Mouse (Mus musculus): Measurements from ENCODE around the gene Mast4.
A peak's percentile ranks its signal among the peaks of the same experiment; 100 is the strongest.

Mast4 gene

DNA sequence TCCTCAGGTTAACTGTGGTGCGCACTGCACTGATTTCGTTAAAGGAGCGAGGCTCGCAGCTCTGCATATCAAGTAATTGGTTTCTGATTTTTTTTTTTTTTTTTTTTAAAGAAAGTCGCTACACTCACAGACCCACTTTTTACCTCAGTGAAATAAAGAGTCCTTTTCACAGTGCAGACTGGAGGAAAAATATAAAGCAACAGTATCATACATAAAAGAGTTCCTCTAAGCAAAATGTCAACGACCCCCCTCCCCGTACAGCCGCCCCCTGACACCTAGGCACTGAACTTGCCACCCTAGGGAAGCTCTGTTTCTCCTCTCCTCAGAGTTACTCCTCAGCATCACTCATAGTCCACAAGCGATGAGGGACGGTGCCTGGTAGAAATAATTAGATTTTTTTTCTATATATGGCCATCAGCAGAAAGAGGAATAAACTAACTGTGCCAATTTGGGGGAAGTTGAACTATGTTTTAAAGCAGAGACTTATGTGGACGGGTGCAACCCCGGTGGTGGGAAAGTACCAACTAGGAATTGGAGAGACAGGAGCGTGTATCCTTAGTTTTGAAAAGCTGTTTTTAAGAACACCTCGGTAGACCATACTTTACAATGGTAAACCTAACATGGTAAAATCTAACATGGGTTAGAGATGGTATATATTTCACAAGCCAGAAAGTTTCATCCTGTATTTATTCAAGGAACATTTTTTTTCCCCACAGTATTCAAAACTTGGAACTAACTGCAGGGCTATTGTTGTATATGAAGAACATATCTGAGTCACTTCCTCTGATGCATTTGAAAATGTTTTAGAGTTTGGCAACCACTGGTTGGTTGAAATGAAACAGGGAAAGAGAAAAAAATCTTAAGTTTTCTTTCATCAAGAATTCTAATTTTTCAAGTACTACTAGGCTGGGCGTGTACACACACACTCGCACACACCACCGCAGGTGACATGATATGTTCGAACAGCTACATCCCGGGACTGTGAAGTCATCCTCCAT, 375.7 kb downstream of the Mast4 start:
- DNase-seq = no peak

DNA sequence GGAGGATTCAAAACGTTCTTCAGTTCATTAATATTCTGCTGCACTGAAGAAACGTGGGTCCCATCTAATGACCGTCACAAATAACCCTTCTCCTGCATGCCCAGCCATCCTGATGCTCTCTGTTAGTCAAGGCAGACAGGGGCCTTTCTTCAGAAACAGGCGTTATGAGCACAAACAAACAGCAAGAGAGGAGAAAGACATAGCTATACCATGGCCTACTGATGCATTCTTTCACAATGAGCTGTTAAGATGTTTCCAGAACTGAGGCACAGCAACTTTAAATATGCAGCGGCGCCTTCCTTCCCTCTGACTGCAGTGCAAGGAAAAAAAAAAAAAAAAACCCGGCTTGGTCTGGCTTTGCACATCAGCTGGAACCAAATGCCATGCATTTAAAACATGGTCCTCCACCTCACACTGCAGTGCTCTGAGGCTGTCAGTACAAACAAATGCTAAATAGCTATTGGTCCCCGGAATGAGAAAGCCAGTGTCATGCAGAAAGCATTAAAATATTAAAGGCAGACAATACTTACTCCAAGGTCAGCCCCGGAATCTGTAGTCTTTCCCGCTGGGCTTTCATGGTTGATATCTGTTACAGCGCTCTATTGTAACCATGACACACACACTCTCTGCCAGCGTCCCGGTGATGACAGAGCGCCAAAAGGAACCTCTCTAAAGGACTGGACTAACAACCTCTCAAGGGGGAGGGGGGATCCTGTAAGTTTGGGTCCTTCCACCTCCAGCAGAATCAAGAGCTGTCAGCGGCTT, 376.6 kb downstream of the Mast4 start:
- no peak for DNase-seq

DNA sequence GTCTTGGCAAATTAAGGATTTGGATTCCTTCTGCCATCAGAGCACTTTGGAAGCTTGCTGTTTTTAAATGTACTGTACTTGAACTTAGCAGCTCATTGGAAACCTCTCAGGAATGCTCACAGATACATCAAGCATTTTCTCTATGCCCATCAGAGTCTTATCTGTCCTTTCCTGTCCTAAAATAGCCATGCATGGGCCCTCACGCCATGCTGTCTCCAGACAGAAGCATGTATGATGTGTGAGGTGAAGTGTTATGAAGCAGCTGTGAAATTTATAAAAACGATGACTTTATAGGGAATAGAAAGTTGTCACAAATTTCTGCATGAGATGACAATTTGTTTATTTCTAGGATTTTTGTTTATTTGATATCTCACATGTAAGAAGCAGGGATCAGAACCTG, 378.8 kb downstream of the Mast4 start:
- no peak for DNase-seq

DNA sequence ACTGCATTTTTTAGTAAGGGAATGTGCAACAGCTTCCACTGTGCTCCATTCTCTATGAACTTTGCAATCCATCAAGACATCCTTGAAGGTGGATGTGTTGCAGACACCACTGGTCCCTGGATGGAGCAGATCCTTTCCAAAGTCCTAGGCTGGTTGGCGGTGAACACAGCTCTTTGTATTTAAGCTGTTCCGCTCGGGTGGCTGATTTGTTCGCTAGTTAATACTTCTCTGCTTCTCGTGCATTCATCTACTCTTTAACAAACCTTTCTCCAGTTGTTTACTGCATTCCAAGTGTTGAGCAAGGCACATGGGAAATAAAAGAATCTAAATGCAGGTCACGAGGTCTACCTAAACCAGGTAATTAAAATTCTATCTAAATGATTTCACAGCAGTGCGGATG, 384.5 kb downstream of the Mast4 start:
- DNase-seq = no peak

DNA sequence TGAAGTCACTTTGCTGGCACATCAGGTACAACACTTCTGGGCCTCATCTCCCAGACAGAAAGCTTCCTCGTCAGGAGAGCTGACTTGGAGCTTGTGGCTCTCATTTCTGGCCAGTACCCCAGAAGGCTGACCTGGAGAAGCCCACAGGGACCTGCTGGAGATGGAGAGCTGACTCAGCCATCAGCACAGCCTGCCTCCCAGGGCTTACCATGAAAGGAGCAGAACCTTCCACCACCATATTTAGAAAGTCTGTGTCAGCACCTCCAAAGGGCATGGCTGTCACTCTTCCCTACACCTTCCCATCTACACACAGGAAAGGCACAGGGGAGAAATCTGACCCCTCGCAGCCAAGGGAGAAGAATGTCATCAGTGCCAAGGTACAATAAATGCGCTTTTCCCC, 385.3 kb downstream of the Mast4 start:
- no peak for DNase-seq

DNA sequence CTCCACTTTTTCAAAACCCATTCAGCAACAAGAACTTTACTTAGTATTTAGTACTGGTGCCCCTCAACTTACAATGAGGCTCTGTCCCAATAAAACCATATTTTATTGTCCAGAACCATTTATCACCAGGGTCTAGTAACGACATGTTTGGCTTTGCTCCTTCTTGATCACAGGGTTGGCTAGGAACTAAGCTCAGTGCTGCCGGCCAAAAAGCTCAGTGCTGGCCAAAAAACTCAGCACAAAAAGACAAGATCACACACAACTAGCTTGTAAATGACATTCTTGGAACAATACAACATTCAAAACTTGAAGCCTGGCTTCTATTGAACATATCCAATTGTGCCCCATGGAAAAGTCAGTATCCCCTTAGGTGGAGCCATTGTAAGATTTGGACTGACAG, 386.8 kb downstream of the Mast4 start:
- no peak for DNase-seq

DNA sequence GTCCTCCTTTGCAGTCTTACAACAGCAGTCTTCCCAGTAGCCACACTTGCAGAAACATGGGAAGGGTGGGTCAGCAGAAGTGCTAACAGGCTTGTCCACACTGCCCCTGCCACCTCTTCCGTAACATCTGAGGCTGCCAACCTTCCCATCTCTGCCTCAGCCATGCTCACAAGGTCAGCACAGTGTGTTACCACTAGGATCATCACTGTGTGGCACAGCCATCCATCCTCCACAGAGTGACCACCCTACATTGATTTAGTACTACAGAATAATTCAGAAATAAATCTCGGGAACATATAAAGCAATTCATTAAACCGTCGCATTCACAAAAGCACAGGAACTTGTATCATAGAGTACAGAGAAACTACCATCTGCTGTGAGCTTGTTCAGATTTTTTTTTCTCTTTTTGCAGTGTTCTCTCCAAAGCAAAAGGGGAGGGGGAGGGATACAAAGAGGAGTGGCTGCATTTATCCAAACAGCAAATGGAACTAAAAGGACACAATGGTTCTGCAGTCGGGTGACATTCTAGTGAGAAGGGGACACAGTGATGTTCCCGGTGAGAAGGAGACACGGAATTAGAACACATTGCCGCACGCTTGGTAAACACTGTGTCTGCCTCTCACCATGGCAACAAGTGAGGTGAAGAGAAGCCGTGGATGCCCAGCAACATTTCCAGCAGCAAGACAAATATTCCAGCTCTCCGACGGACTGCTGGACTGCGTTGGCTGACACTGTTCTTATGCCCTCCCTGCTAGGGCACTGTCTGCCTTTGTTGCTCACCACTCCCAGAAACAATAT, 388.1 kb downstream of the Mast4 start:
- DNase-seq = no peak

DNA sequence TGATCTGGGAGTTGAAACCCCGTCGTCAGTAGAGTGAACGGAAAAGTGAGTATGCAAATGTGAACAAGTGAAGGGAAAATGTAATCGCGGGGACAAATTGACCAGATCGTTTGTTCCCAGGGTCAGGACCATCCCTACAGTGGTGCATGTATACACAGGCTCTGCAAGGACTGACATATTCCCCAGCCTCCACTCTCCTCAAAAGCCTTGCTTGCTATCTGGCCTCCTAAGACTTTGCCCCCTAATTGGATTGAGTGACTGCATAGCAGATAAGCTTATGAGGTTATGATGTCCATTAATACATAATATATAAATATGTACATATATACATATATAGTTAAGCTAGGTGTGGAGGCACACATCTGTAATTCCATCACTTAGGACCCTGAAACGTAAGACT, 388.8 kb downstream of the Mast4 start:
- DNase-seq = no peak

DNA sequence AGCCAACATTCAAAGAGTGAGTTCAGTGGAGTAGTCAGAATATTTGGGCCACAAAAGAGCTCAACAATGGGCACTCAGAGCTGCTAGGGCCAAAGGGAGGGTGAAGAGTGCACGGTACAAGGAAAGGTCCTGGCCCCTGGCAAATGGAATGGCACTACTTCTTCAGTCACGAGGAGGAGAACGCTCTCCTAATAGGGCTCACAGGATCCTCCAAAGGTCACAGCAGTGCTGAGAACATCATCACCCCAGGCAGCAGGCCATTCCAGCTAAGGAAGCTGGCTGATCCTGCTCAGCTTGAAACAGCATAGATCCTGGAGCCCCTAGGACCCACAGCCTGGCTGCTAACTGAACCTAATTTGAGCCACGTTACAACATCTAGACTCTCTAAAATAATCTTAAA, 389.8 kb downstream of the Mast4 start:
- no peak for DNase-seq

DNA sequence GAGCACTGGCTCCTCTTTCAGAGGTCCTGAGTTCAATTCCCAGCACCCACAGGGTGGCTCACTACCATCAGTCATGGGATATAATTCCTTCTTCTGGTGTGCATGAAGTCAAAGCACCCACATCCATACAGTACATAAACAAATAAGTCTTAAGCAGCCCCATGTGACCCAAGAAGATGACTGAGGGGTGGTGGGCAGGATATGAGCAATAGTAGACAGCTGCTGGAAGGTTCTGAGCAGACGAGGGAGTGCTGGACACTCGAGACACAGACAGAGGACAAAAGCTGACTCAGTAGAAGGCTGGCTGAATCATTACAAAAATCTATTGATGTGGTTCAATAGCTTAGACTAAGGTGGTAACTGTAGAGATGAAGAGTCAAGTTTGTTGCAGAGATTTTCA, 391.7 kb downstream of the Mast4 start:
- peak; percentile 81 for DNase-seq

DNA sequence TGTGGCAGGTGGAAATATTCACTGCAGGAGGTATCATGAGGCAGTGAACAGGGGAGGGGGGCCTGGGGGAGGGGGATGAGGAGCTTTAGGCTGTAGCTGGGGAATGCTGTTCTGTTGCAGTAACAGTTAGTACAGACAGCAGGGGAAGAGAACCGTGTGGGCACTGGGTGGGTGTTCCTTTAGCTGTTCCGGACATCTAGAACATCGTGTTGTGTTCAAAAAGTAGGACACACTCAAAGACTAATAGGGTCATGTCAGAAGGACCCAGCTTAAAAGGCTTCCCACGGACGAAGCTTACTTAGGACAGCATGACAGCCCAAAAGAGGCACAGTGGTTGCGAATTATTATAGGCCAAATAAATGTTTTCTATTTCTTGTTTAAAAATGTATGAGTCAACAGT, 393.8 kb downstream of the Mast4 start:
- peak; percentile 43 for DNase-seq

DNA sequence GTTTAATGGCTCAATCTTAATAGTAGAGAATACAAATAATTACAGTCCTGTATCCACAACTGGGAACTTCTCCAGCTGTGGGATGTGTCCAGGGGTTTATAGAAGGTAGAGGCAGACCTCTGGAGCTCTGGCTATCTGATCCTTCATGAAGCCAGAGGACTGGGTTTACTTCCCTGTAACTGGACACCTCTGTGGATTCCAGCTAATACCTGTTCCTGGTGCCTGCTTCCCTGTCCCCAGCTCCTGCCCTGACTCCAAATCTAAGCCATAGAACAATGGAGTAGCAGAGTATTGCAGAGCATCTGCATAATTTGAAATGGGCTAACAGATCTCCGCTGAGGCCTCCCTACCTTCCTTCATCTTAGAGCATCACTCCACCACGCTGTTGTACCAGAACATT, 398.1 kb downstream of the Mast4 start:
- peak; percentile 80 for DNase-seq

DNA sequence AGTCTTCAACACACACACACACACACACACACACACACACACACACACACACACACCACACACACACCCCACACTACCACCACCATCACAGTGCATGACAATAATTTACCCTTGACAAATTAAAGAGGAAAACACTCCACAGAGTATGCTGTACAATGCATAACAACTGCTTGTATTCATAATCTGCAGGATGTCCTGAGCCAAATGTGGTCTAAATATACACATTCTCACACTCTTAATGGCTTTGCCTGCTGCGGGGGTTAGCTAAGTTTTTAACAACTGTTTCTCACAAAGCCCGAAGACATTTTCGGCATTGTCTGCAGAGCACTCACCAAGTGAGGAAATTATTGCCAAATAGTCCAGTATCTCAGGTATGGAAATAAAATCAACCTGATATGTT, 398.5 kb downstream of the Mast4 start:
- no peak for DNase-seq

DNA sequence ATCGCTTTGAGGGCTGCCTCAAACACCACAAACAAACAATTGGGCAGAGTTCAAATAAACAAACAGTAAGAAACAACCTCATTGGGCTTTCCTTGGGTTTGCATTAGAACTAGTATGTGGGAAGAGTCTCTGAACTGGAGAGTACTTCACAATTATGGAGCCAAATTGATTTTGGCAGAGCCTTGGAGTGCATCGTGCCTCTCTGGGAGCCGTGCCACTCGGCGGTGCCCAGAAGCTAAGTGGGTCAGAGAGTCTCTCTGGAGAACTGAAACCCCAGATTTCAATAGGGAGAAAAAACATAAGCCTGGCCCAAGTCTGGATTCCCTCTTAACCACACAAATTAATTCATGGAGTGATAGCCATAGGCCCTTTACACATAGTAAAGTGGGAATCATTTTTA, 400.6 kb downstream of the Mast4 start:
- DNase-seq = peak; percentile 94

DNA sequence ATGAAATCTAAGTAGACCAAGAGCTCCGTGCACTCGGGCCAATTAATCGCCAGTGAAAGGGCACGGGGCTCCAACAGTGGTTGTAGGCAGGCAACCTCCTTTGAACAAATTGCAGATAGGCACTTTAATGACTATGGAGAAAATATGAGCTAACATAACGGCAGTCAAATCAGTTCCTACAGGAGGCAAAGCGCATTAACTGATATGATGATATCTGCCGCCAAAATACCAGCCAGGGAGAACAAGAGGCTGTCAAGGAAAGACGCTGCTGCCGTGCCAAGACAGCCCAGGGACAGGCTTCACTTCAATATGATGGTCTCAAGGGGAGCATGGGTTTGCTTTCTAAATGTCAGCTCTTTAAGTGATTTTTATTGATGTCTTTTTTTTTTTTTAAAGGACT, 401.9 kb downstream of the Mast4 start:
- DNase-seq = no peak

DNA sequence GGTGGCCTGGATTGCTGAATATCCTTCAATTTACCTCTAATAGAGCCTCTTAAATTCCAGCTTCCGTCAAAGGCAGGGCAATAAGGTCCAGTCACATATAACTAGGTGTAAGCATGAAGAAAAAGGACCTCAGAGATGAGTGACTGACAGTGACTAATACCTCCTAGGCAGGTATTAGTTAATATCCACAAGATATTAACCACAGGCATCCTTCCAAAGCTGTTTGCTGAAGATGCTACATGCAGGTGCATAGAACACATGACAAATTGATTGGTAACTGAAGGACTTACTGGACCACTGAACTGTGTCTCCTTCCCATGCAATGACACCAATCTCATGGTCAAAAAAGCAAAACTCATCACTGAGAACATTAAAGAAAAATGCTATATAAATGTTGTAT, 402.3 kb downstream of the Mast4 start:
- DNase-seq = no peak

DNA sequence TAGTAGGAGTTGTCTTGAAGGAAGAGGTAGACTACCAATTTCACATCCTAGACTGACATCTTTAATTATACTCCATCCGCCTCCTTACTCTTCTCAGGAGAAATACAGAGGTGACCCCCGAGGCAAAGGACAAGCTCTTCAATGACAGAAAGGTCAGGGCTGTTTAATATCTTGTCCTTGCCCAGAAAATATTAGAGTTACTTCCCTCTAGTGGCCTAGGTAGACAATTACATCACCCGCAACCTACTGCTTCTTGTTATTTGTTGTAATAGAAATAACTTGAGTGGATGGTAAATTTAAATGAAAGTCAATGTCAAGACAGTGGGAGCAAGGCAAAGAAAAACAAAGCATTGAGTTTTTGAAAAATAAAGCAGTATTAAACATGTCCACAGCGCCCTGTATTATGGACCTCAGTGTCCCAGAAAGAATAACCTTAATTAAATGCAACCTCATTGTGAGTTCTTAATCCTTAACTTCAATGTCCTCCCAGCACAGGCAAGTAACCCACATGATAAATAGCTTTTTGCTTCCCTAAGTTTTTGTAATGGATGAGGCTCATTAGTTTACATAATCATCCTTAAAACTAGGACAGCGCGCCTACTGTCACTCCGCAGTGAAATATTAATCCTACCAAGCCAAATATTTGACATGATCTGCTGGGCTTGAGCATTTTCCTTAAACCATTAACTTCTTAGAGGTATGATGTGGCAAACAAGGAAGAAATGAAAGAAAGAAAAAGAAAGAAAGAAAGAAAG, 408.3 kb downstream of the Mast4 start:
- peak; percentile 51 for DNase-seq

DNA sequence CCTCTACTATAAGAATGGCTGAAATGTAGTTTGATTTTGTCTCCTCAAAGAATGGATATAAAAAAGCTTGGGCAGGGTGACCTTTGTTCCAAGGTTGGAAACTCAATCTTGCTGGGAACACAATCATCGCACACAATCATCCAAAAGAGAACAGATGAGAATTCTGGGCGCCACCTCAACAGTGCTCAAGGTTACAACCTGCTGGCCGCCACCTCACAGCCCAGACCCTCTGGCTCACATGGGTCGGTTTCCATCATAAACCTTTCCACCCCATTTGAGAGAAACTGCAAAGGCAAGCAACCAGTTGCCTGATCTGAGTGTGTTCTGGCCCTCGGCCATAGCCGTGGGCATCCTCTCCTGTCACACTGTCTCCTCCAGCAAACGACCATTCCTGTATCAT, 414.6 kb downstream of the Mast4 start:
- DNase-seq = peak; percentile 63

DNA sequence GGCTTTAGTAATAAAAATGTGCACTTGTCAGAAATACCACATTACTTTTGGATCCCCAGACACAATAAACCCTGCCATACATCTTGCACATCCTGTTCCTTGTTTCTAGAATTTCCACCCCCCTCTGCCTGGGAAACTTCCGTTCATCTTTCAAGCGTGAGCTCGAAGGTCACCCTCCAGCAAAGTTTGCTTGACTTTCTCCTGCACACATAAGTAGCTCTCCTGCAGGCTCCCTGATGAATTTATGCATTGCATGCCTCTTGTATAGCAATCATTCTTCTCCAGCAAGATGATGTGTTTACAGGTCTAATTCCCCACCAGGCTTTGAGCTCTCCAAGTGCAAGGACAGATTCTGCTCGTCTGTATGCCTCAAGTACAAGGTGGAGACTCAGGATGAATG, 415.7 kb downstream of the Mast4 start:
- DNase-seq = peak; percentile 57

DNA sequence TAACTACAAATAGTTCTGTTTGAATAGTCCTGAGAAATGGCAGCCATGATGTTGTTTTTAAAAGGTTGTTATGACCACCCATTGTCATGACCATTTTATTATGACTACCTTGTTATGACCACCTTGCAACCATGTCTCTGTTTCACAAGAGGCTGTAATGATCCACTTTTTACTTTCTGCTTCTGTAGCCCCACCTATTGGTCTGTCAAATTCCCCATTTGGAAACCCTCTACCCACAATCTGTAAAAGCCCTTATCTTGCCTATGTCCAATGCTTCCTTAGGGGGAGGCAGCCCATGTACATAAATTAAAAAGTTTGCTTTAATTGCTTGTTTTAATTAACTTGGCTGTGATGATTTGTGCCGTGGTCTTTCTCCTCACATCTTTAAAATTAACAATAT, 419.0 kb downstream of the Mast4 start:
- peak; percentile 9 for DNase-seq

DNA sequence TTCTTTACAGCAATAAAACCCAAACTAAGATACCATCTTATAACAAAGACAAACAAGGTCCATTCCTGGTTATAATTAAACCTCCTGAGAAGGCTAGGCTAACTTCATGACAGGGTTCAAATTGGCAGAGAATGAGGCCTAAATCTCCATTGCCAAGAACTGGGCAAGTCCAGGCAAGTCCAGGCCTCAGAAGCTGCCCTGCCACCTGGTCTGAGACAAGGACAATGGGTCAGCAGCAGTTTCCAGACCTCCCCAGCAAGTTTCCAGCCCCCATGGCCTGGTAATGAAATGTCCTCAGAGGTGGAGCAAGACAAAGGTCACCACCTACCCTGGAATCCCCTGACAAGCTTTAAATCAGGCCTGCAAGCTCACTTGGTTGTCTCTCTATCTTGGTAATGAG, 419.5 kb downstream of the Mast4 start:
- DNase-seq = peak; percentile 44

DNA sequence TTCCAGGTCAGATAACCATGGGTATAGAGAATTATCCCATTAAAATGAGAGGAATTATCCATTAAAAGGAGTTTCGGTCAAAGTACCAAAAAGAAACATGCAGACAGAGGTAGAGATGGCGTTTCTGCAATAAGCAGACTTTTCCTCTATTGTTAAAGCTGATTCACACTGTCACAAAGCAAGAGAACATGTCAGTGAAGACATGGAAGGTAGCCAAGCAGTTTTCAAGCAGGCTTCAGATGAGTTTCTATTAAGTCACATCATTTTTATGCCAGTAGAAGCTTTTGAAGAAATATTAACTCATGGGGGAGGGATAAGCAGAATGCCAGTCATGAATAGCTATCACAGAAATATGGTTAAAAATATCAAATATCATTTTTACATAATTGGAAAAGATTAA, 420.4 kb downstream of the Mast4 start:
- DNase-seq = peak; percentile 3

DNA sequence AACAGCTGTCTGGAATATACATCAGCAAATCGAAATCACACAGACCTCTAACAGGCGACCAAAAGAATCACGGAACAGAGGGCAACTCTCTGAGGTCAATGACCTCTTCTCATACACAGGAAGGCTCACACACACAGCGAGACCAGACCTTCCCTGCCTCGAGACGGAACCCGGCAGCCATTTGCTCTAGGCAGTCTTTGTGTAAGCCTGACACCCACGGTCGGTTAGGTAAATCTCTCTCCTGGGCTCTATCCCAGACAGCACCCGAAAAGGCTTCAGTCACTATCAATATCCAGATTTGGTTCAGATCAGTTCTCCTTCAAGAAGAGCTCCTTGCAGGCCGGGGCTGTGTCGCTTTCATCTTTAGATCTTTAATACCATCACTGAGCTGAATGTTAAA, 421.4 kb downstream of the Mast4 start:
- DNase-seq = peak; percentile 69

Data from heart, adult 11 months (tissue).